Mouse (Mus musculus) embryonic fibroblast, embryonic 13.5 days (primary cell): ENCODE results near the gene Aasdh. TPM values are rescaled to one million over a fixed set of nuclear protein-coding genes. Genes with fewer than 3 reads are reported as not detected.
"Not testable (repeated sequence)": the region's sequence is repeated elsewhere in the genome, so short reads cannot be mapped to it uniquely, and the experiment has no call there.

Experiments used
- H3K27ac ChIP-seq: 2 replicates; pipeline ENCODE4 v1.5.1; 2012; ENCODE audit warnings: low read length, control low read depth, inconsistent platforms; ENCODE audit not compliant: insufficient read depth
- H3K4me1 ChIP-seq: 2 replicates; pipeline ENCODE4 v1.6.1; 2011; ENCODE audit warnings: low read length; ENCODE audit not compliant: control insufficient read depth, insufficient read depth
- H3K4me3 ChIP-seq: 2 replicates; pipeline ENCODE4 v1.5.1; 2011; ENCODE audit warnings: mild to moderate bottlenecking, control low read depth, low read length; ENCODE audit not compliant: insufficient read depth
- CTCF ChIP-seq: IDR thresholded peaks from 2 replicates; pipeline ENCODE4 v1.5.1; 2011; ENCODE audit warnings: mild to moderate bottlenecking, control low read depth, low read length, moderate library complexity, borderline replicate concordance; ENCODE audit not compliant: insufficient read depth
- POLR2A ChIP-seq: IDR thresholded peaks from 2 replicates; pipeline ENCODE4 v1.6.1; 2011; ENCODE audit warnings: low read depth, mild to moderate bottlenecking, control low read depth, low read length, moderate library complexity
- polyA plus RNA-seq: library from polyadenylated mRNA; stranded (reverse); fragments of >200 nt; gene quantifications from 2 replicates; pipeline ENCODE4 v1.2.4, GENCODE M21; 2011; ENCODE audit warnings: low read depth; ENCODE audit not compliant: missing spikeins, insufficient read length

Aasdh gene
- polyA plus RNA-seq, 1 experiment, result 20.2 TPM

DNA sequence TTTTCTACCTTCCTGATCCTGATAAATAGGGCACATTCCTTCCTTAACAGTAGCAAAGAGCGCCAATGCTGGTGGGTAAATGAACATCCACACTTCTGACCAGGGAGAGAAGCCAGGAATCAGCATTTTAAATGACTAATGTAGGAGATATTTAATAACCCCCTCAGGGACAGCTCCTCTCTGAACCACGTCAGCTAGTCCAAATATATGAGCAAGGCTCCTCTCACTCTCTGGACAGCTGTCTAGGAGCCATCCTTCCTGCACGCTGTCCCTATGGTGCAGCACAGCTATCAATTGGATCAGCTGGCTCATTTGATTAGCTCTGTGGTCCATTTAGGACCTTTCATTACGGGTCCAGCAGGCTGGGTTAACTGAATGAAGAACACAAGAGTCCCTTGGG lies 17.5 kb upstream of the Aasdh start:
- TF ChIP-seq POLR2A (no peak), CTCF (no peak)
- Histone ChIP-seq H3K4me1 (peaks cover 2% of the 10 kb centered on the region; the same call in 1 of the 2 replicates), H3K27ac (no peak overlapping the region), H3K4me3 (no peak overlapping the region)

DNA sequence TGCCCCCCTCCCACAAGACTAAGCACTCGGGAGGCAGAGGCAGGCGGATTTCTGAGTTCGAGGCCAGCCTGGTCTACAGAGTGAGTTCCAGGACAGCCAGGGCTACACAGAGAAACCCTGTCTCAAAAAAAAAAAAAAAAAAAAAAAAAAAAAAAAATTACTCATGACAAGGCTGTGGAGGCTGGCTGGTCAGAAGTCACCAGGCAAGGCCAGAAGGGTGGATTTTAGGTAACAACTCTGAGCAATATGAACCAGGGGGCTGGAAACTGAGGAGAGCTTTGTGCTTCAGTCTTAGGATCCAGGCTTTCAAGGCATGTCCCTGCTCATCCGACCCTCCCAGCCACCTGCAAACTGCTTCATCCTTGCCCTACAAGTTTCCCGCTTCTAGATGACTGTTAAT lies 7.2 kb upstream of the Aasdh start:
- not testable (repeated sequence) for H3K4me1 ChIP-seq, H3K4me3 ChIP-seq, H3K27ac ChIP-seq

- TF ChIP-seq POLR2A (no peak), CTCF (no peak)
- Histone ChIP-seq H3K4me3 (no peak overlapping the region), H3K4me1 (no peaks in the 10 kb centered on the region), H3K27ac (no peak overlapping the region)
These were observed 5.5 kb upstream of the Aasdh start for GRCm38 (mm10) chr5:76910807-76911206.

DNA sequence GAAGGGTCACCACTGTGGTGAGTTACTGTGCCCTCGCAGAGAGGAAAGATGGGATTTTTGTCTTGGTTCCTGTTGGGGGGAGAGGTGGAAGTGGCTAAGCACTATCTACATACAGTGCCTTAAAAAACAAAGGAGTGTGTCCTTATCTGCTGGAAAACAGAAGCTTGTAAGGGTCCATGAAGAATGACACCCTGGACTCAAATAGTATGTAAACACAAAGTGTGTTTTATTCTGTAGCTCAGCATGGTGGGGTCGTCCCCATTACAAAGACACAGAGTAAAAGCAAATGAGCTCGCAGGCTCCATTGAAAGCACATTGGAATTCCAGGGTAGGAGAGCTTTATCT lies 813 bp upstream of the Aasdh start:
- Histone ChIP-seq H3K27ac (no peak overlapping the region), H3K4me1 (no peaks in the 10 kb centered on the region), H3K4me3 (peak overlapping the region; percentile 65)
- TF ChIP-seq POLR2A (no peak), CTCF (no peak)

GRCm38 (mm10) chr5:76904713-76905404 lies 455 bp downstream of the Aasdh start:
- Histone ChIP-seq H3K4me3 (peak overlapping the region; percentile 79), H3K4me1 (no peaks in the 10 kb centered on the region), H3K27ac (peak overlapping the region; percentile 43)
- no peak for TF ChIP-seq CTCF
- no peak for TF ChIP-seq POLR2A

GRCm38 (mm10) chr5:76902131-76902530 lies 3.2 kb downstream of the Aasdh start:
- no peak overlapping the region for H3K27ac ChIP-seq
- no peaks in the 10 kb centered on the region for H3K4me1 ChIP-seq
- no peak overlapping the region for H3K4me3 ChIP-seq
- TF ChIP-seq POLR2A, result no peak
- no peak for TF ChIP-seq CTCF

DNA sequence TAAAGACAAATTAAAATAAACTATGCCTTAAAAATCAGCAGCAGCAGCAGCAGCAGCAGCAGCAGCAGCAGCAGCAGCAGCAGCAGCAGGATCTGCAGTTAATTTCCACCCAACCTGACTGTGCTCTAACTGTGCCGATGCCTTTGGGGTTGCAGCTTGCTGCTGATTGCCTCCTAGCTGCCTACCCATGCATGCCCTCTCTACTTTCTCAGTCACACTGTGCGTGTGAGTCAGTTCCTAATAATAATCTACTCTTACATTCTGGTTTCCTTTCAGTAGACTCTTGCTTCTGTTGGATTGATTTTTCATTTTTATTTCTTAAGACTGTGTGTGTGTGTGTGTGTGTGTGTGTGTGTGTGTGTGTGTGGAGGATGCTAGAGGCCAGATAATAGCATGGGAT lies 12.2 kb downstream of the Aasdh start:
- H3K4me3 ChIP-seq, result no peak overlapping the region
- no peaks in the 10 kb centered on the region for H3K4me1 ChIP-seq
- no peak overlapping the region for H3K27ac ChIP-seq
- no peak for TF ChIP-seq CTCF

GRCm38 (mm10) chr5:76892608-76893007 lies 12.7 kb downstream of the Aasdh start:
- Histone ChIP-seq H3K4me3 (no peak overlapping the region), H3K4me1 (no peaks in the 10 kb centered on the region), H3K27ac (no peak overlapping the region)
- TF ChIP-seq CTCF (no peak), POLR2A (no peak)

DNA sequence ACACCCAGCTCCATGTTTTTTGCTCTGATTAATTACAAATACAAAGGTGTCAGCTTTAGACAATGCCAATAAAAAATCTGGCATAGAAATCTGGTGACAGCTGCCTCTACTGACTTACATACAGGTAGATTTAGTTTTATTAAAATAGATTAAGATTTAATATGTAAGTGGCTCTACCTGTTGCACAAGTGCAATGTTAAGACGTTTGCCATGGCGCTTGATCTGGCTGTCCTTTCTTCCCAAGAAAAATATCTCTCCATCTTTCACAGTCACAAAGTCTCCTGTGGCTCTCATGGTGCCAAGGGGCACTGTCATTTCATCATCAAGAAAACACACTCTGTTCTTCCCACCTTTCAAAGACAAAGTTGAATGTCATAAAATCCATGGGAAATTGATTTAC lies 18.3 kb downstream of the Aasdh start:
- Histone ChIP-seq H3K27ac (no peak overlapping the region), H3K4me1 (no peaks in the 10 kb centered on the region), H3K4me3 (no peak overlapping the region)
- TF ChIP-seq CTCF, result no peak
- TF ChIP-seq POLR2A, result no peak

DNA sequence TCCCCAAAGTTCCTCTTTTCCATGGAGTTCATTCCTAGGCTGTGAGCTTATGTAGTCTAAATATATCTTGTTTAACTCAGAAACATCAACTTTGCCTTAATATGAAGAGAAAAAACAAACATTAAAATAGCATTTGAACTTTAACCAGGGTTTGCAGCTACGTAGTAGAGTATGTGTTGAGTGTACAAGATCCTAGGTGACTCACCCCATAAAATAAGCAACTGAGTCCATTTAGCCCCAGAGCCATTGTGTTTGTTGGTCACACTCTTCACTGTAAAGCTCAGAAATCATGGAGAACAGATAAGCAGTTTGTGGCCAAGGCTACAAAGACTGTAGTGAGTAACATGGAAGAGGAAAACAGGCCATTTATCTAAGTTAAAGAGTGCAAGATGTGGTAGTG lies 21.2 kb downstream of the Aasdh start:
- TF ChIP-seq POLR2A, result no peak
- no peak for TF ChIP-seq CTCF
- H3K4me1 ChIP-seq, result no peaks in the 10 kb centered on the region
- H3K27ac ChIP-seq, result no peak overlapping the region
- no peak overlapping the region for H3K4me3 ChIP-seq

DNA sequence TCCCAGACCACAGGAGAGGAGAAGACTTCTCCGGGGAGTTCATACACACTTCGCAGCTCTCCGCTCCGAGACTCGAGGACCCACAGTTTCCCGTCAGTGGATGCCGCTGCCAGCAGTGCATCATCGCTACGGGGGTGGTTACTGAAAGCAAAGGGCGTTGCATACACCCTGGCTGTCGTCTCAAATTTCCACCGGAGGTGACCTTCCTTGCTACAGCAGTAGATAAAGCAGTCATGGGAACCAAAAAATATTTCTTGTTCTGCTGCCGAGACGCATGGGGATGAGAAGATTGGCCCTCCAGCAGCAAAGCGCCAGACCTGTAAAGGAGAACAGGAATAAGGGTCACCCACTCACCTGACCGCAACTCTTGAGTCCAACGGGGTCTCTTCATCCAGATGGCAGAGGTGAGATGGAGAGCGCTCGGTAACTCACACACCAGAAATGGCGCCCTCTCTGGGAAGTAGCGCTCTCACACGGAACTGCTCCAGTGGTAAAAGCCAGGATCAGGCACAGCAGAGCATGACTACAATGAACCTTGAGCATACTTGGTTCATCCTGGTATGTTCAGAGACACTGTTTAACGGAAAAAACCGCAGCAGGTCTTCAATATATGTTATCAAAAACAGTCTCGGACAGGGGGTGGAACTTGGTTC lies 29.1 kb downstream of the Aasdh start:
- H3K4me1 ChIP-seq, result no peaks in the 10 kb centered on the region
- no peak overlapping the region for H3K4me3 ChIP-seq
- no peak for TF ChIP-seq POLR2A
- no peak for TF ChIP-seq CTCF
- no peak overlapping the region for H3K27ac ChIP-seq
